Mouse (Mus musculus): ENCODE results near the gene Slc17a7. TPM values are rescaled to one million over a fixed set of nuclear protein-coding genes. Genes with fewer than 3 reads are reported as not detected.
"Not testable (repeated sequence)": the region's sequence is repeated elsewhere in the genome, so short reads cannot be mapped to it uniquely, and the experiment has no call there.

Gene Slc17a7
- polyA plus RNA-seq, 2 experiments from 2014 or later, result not detected

DNA sequence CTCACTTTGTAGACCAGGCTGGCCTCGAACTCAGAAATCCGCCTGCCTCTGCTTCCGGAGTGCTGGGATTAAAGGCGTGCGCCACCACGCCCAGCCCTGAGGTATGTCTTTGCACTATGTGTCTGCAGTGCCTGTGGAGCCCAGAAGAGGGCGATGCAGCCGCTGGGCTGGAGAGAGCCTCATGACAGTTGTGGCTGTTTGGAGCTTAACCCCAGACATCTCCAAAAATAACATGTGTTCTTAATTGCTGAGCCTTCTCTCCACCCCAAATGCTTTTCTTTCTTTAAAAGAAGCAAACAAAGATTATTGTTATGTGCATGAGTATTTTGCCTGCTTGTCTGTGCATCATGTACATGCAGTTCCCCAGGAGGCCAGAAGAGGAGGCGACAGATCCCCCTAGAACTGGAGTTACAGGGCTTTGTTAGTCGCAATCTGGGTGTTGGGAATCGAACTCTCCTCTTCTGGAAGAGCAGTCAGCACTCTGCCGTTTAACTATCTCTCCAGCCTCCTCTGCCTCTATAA lies 8.7 kb upstream of the Slc17a7 start:
- ATAC-seq, result no peak

DNA sequence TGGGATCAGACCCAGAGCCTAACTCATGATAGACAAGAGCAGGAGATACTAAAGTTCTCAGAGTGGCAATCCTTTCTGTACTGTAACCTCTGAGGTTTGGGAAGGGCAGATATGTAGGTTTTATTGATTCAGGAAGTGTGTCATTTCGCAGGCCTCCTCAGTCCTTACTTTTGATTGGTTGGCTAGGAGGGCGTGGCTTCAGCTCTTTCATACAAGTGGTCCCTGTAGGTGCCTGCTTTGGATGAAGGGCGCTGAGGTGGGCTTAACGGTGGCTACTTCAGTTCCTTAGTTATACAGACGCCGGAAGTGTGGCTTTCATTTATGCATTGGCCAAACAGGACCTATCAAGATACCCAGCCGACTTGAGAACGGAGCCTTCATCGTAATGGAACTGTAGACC lies 8.2 kb upstream of the Slc17a7 start:
- no peak for ATAC-seq

DNA sequence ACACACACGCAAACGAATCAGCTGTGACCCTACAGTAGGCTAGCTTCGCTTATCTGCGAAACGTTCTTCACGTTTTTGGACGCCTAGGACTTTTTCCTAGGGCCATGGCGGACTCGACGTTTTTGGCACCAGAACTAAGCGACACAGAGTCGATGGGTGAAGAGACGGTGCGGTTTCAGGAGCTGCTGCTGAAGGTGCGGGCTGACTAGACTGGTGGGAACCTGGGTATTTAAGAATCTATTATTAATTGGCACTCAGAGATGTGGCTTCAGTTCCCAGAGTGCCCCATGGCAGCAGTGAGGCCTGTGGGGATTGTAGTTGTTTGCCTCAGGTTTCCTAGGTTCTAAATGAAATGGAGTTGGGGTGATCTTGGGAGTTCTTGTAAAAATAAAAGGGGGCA lies 7.5 kb upstream of the Slc17a7 start:
- ATAC-seq, result no peak

DNA sequence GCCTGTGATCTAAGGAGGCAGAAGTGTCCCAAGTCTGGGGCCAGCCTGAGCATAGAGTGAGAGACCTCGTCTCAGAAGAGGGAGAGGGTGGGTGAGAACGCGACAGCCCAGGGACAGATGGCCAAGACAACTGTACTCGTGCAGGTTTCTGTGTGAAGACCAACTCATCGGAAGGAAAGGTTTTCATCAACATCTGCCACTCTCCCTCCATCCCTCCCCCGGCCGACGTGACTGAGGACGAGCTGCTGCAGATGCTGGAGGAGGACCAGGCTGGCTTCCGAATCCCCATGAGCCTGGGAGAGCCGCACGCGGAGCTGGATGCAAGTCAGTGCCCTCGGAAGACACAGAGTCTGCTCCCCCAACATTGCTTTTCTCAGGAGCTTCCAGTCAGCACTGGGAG lies 6.3 kb upstream of the Slc17a7 start:
- ATAC-seq, result no peak

DNA sequence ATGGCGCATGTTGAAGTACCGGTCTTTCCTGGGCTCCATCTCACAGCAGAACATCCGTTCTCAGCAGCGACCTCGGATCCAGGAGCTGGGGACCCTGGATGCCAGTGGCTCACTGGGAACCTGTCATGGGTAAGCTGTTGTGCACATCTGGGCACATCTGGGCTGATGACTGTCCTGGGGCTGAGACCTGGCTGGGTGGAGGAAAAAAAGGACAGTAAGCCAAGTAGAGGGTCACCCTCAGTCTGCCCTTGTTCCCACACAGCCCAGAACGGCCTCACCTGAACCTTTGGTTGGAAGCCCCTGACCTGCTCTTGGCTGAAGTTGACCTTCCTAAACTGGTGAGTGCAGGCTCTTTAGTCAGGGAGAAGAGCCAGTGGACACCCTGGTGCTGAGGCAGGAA lies 4.8 kb upstream of the Slc17a7 start:
- ATAC-seq, result no peak

DNA sequence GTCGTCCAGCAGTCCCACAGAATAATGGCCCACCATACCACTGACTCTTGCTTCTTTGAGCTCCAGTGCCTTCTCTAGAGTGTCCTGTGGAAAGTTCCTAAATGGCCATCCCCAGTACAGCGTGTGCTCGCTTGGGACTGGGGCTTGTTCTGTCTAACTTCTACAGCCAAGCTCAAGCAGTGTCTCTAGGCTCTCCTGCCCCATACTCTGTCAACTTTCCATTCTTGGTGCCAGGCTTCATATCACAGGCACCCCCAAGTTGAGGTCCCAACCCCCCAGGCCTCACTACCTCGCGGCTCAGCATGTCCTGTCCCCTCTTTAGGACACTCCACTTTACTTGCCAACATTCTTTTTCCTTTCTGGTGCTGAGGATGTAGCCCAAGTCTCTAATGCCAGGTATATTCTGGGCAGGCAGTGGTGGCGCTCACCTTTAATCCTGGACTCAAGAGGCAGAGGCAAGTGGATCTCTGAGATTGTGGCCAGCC lies 3.4 kb upstream of the Slc17a7 start:
- ATAC-seq, result no peak

DNA sequence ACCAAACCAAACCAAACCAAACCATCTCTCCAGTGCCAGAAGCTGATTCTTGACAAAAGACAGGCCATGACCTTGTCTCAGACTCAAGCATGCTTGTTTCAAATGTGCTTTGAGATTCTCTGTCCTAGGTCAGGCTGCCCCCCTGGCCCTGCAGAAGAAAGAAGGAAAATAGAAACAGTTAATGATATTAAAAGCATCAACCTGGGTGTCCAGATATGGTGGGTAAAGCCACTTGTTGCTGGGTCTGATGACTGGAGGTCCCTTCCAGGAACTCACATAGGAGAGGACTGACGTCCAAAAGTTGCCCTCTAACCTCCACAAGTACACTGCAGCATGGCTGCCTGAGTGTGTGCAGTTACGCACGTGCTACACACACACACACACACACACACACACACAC lies 2.9 kb upstream of the Slc17a7 start:
- no peak for ATAC-seq

DNA sequence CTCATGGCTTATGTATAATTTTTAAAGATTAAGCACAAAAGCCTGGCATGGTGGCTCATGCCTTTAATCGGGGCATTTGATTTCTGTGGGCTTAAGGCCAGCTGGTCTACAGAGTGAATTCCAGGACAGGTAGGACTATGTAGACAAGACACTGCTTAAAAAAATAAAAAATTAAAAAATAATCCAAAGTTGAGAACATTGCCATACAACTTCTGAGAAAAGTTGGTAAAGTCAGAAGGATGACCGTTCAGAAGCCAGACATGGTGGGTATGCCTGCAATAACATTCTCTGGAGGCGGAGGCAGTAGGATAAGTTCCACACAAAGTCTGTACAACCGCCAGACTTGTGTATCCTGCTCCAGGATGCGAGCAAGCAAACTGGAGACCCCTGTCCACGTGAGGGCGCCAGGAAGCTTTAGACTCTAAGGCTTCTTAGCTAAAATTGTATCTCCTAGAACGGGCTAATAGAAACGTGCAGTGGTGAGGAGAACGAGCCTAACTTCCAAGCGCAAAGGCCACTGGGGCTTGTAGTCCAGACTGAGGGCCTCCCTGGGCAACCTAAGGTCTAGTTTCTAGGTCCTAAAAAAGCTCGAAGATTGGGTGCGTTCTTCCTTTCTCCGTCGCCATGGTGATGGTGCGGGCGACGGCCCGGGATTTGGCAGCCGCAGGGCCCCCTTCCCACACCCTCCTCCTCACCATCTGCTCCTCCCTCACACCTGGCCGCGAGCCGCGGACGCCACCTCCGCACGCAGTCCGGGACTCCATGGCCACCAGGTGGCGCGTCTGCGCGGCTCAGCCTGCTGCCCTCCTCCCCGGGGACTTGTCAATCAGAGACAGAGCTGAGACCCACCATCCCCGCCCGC lies 1.9 kb upstream of the Slc17a7 start:
- peak; percentile 97 for ATAC-seq

DNA sequence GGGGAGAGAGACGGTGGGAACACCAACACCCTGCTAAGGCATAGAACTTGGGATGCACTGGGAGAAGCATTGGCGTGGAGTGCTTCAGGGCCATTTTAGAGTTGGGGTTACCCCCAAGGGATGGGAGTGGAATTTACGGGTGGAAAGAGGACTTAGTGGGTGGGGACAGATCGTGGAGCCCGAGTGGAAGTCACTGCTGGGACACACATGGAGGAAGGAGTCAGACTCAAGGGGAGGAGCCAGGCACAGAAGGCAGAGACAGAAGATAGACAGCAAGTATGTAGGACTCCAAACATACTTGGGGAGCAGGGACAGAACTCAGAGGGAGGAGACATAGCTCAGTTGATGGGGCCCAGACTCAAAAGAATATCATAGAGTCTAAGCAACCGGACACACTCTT lies 1.2 kb upstream of the Slc17a7 start:
- no peak for ATAC-seq

DNA sequence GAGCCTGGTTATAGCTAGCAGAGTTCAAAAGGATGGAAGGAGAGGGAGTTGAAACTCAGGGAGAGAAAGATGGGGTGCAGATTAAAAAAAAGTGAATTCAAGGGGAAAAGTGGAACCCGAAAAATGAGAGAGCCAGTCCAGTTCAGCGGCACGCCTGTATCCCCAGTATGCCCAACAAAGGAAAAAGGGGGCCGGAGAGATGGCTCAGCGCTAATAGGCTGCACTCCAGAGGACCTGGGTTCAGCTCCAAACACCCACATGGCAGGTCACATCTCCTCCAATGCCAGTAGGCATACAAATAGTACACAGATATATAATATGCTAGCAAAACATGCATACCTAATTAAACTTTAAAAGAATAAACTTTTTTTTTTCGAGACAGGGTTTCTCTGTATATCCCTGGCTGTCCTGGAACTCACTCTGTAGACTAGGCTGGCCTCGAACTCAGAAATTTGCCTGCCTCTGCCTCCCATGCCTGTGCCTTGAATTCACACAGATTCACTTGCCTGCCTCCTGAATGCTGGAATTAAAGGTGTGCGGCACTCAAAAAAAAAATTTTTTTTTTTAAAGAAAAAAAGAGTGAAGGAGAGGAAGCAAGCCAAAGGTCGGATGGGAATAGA lies 643 bp upstream of the Slc17a7 start:
- no peak for ATAC-seq

DNA sequence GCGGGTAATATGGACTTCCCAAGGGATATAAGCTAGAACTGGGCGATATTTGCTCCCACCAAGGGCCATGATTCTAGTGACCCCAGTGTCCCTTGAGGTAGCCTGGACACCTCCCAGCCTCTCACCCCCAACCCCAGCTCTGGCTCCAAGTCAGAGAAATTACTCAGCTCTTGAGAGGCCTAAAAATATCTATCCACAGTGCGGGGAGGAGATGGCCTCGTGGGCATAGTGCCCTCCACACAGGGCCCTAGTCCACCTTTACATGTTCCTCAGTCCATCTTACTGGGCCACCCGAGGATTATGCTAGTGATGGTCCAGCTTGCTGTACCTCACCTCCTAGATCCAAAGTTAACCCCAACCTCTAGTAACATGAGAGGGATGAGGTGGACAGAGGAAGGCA lies 1.1 kb downstream of the Slc17a7 start:
- no peak for ATAC-seq

DNA sequence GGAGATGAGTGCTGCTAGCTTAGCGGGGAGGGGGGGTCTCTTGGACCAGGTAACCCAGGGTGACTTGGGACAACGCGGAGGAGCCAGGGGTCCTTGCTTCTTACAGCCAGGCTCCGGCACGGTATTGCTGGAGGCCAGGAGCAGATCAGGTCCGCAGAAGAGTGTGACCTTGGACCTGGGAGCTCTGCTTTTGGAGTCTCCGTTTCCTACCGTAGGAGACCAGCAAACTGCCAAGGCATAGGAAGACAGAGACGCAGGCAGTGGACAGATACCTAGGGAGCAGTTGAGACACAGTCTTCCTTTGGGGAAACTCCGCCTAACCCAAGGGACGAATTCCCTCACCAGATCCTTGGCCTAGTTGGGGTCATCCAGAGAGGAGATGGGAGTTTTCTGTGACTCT lies 2.0 kb downstream of the Slc17a7 start:
- no peak for ATAC-seq

DNA sequence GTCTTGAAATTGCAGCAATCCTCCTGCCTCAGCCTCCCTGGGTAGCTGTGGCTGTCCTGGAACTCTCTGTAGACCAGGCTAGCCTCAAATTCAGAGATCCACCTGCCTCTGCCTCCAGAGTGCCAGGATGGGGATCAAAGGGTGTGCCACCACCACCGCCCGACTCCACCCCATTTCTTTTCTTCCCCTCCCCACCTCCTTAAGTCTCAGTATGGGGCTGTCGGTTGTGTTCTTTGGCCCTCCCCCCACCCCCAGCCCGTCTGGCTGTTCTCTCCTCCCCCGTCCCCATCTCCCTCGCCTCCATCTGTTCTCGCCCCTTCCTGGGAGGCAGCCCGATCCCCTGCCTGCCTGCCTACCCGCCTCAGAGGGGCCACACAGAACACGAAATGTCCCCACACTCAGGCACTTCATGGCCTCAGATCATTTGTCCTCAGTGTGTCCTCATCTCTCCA lies 3.2 kb downstream of the Slc17a7 start:
- ATAC-seq, result no peak

DNA sequence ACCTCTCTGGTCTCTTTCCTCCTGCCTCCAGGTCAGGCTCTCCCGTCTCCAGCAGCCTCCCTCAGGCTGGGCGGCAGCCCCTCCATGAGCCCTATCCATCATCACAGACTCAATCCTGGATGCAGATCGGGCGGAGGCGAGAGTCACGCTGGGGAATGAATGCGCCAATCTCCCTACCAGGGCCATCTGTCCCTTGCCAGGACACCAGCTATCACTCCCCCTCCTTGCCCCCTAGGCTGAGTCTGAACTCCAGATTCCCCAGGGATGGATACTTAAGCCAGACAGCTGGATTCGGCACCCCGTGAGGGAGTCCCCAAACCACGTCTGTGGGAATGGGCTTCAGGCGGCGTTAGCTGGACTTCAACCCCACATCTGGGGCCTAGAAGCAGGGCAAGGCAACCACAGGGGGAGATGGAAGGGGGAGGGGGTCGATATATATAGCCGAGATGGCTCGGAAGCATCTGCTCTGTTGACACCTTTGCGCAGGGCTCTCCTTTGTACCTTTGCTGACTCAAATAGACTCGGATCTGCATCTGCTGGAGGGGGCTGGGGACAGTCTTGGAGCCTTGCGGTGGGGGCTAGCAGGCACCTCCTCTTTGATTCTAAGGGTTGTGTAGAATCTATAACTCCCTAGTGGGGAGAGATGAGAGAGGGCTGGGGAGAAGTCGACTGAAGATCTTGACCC lies 4.2 kb downstream of the Slc17a7 start:
- ATAC-seq, result no peak

DNA sequence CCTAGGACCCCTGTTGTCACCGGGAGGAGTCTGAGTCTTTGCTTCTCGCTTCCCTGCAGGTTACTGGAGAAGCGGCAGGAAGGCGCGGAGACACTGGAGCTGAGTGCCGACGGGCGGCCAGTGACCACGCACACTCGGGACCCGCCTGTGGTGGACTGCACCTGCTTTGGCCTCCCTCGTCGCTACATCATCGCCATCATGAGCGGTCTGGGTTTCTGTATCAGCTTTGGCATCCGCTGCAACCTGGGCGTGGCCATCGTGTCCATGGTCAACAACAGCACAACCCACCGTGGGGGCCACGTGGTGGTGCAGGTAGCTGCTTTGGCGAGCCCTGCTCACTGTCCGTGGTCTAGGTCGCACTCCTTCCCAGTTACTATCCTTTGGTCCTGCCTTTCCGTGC lies 4.9 kb downstream of the Slc17a7 start:
- ATAC-seq, result no peak

DNA sequence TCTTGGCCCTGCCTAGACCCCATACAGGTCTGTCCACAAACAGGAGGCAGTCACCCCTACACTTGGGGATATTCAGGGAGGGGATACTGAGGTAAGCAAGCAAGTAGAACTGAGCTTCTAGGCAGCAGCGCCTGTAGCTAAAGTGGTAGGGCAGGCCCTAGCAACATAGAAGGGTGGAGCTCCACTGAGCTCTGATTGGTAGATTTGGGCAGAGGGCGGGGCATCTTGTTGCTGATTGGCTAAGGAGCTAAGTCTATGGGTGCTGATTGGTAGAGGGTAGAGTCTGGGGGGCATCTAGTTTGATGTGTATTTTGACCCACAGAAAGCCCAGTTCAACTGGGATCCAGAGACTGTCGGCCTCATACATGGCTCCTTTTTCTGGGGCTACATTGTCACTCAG lies 5.7 kb downstream of the Slc17a7 start:
- no peak for ATAC-seq

DNA sequence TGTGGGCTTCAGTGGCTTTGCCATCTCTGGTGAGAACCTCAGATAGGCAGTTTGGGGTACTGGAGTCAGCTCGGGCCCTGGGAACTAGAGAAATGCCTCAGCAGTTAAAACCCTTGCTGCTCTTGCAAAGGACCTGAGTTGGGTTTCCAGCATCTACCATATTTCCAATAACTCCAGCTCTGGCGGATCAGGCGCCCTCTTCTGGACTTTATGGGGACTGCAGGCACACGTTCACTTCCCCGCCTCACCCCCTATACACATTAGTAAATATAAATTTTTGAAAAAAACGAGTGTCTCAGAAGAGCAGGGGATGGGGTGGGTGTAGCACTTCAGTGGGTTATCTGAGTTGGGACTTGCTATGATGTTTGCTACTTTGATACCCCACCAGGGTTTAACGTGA lies 9.2 kb downstream of the Slc17a7 start:
- ATAC-seq, result no peak

DNA sequence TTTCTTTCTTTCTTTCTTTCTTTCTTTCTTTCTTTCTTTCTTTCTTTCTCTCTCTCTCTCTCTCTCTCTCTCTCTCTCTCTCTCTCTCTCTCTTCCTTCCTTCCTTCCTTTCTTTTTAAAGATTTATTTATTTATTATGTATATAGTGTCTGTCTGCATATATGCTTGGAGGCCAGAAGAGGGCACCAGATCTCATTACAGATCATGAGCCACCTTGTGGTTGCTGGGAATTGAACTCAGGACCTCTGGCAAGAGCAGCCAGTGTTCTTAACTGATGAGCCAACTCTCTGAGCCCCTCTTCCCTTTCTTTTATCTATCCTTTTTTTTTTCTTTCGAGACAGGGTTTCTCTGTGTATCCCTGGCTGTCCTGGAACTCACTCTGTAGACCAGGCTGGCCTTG lies 10.0 kb downstream of the Slc17a7 start:
- ATAC-seq, result not testable (repeated sequence)

DNA sequence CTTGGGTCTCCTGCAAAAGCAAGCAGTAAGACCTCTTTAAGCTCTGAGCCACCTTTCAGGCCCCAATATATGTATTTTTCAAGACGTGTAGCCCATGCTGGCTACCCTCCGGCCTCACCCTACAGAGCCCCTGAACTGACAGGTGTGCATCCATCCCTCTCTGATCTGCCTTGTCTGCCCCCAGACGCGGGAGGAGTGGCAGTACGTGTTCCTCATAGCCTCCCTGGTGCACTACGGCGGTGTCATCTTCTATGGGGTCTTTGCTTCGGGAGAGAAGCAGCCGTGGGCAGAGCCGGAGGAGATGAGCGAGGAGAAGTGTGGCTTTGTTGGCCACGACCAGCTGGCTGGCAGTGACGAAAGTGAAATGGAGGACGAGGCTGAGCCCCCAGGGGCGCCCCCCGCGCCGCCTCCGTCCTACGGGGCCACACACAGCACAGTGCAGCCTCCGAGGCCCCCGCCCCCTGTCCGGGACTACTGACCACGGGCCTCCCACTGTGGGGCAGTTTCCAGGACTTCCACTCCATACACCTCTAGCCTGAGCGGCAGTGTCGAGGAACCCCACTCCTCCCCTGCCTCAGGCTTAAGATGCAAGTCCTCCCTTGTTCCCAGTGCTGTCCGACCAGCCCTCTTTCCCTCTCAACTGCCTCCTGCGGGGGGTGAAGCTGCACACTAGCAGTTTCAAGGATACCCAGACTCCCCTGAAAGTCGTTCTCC lies 11.0 kb downstream of the Slc17a7 start:
- ATAC-seq, result no peak

DNA sequence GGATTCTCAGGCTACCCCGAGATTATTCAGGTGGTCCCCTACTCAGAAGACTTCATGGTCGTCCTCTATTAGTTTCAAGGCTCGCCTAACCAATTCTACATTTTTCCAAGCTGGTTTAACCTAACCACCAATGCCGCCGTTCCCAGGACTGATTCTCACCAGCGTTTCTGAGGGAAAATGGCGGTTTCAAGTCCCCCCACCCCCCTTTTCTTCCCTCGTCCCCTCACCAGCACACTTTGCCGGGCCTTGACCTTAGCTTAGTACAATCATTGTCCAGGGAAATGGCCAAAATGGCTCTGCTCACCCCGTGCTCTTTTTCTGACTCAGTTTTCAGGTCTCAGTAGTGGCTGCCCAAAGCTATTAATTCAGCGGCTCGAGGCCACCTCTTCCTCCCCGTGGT lies 11.6 kb downstream of the Slc17a7 start:
- no peak for ATAC-seq

DNA sequence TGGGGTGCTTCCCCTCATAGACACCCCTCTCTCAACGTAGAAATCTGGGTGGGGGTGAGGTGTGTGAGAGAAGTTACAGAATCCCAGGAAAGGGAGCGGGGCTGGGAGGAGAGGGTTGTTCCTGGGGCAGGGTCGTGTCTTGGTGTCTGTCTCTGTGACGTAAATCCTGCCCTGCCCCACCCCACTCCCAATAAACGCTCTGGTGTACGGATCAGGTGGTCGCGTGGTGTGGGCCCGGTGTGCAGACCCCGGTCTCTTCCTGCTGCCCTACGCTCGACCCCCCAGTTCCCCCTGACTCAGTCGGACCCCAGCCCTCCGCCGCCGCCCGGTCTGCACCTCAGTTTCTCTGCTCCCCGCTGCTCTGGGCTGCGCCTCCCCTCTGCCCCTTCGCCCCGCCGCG lies 12.2 kb downstream of the Slc17a7 start:
- no peak for ATAC-seq

DNA sequence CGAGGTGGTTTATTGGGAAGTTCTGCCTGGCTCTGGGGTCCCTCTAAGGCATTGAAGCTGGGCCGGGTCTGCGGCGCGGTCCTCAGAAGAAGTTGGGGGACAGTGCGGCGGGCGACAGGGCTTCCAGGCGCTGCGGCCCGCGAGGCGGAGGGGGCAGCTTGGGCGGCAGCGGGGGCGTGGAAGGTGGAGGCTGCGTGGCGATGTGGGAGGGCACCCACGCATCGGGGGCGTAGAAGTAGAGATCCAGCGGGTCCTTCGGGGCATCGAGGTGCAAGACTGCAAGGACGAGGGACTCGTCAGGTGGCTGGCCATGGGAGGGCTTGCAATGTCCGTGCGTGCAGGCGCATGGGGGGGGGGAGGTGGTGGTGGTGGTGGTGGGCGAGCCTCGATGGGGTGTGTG lies 12.6 kb downstream of the Slc17a7 start:
- ATAC-seq, result no peak

DNA sequence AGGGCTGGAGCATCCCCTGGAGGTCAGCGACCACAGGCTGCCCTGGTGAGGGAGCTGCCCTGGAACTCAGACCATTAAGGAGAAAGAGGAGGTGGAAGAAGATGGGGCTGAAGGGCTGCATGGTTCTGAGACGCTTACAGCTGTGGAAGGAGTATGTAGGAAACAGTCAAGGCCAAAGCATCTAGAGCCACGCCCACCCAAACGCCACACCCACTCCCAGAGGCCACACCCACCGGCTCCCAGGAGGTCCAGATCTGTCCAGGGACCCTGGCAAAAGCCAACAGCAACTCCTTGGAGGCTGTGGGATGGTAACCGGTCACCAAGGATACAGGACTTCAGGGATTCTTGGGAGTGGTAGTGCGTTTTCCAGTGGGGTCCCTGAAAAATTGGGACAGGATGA lies 14.8 kb downstream of the Slc17a7 start:
- no peak for ATAC-seq

Data from CD4-positive, CD25-positive, alpha-beta regulatory T cell, adult 4 months (primary cell).